Mouse (Mus musculus): ENCODE measurements around the gene Tph2.

Tph2 gene

DNA sequence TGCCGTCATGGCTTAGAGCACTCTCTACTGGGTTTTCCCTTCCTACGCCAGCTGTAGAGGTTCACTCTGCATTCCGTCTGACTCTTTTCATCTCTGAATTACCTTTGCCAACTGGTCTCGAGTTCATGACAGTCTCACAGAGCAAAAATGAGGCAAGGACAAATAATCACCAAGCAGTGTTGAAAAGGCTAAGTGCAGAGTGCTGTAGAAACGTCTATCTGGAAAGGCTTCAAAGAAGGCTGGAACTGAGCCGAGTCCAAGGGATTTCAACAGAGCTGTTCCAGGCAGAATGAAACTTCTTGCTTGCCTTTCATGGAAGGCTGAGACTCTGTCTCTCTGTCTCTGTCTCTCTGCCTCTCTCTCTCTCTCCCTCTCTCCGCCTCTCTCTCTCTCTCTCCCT, 47.8 kb downstream of the Tph2 start:
- no peak for DNase-seq (ENCODE audit: low spot score in 2 of 2)

DNA sequence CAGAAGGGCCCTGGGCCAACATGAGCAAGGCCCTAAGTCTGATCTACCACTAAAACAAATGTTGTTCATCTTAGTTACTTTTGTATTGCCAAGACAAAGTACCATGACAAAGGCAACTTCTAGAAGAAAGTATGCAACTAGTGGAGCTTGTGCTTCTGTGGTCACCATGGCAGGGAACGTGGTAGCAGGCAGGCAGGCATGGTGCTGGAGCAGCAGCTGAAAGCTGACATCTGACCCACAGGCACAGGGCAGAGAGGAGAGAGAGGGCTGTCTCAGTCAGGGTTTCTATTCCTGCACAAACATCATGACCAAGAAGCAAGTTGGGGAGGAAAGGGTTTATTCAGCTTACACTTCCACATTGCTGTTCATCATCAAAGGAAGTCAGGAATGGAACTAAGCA, 56.9 kb downstream of the Tph2 start:
- no peak for DNase-seq (ENCODE audit: low spot score in 2 of 2)

DNA sequence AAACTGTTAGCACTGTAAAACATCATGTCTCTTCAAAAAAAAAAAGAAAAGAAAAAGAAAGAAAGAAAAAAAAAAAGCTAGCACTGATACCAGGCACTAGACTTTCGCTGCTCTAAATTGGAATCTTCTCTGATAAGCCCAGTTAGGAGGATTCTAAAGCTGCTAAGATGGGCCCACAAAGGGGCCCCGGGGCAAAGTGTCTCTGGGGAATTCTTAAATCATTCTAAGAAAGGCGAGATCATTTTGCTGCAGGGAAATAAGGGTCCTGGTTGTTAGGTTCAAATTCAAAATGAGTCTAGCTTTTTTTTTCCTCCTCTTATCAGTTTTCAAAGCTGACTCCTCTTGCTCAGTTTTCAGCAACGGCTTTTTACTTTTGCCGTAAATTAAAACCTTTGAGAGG, 59.3 kb downstream of the Tph2 start:
- DNase-seq (ENCODE audit: low spot score in 2 of 2), result no peak

DNA sequence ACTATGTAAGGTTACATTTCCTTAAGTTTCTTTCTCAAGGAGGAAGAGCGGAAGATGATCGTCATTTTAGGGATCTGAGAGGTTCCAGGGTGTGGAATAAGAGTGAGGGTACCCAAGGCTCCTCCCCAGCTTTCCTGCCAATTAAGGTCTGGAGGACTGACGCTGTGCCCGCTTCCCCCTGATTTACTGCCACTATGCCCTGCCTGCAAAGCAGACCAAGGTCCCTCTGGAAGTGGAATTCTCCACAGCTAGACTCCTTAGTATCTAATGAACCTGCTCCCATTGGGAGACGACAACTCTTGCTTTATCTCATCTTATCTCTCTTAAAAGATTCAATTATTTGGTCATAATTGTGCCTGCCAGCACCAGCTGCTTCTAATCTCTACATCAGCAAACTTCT, 59.8 kb downstream of the Tph2 start:
- no peak for DNase-seq (ENCODE audit: low spot score in 2 of 2)

DNA sequence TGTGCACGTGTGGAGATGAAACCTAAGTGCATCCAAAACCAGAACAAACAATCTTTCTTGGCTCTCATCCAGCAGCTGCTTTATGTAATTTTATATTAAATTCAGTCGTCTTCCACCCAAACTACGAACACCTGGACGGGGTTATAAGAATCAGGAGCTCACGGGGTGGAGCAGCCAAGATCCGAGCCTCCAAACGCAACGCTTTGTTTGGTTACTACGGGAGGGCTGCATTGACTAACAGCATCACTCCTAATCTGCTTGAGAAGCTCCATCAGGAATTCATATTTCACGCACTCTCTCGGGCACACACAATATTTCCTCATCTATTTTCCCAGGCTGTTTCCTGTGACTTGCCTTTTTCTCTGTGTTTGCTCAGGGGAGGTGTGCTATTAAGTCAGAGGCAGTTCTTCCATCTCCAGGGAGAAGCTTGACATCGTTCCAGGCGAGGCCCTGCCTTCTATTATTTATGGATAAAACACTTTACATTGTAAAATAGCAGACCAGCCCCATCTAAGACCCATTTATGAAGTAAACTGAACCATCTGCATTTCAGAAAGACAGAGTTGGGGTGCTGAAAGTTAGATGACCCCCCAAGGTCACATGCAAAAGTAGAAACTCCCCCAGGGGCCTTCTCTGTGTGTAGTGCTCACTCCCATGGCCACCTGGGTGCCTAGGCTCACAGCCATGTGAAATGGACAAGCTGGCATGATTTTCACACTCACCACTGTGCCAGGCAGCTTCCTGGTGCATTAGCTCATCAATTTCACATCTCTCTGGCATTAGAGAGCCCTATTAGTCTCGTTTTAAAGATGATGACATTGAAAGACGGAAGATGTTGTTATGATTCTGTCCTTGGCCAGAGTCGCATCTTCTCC, 76.9 kb downstream of the Tph2 start:
- no peak for DNase-seq (ENCODE audit: low spot score in 2 of 2)

DNA sequence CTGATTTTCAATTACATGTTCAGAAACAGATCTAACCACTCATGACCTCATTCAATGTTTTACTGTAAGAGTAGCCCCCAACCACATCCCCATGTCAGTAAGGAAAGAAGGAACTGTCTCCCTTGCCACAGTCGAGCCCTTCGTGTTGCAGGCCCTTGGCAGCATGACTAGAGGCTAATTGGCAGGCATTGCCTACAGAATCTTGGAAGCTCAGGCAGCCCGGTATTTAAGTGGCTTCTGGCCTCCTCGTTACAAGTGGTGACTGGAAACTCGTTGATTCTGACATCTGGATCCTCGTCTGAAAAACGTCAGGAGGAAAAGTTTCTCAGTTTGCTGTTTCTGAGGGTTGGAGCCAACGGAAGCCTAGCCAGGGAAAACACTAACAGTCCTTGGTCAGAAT, 80.6 kb downstream of the Tph2 start:
- no peak for DNase-seq (ENCODE audit: low spot score in 2 of 2)

DNA sequence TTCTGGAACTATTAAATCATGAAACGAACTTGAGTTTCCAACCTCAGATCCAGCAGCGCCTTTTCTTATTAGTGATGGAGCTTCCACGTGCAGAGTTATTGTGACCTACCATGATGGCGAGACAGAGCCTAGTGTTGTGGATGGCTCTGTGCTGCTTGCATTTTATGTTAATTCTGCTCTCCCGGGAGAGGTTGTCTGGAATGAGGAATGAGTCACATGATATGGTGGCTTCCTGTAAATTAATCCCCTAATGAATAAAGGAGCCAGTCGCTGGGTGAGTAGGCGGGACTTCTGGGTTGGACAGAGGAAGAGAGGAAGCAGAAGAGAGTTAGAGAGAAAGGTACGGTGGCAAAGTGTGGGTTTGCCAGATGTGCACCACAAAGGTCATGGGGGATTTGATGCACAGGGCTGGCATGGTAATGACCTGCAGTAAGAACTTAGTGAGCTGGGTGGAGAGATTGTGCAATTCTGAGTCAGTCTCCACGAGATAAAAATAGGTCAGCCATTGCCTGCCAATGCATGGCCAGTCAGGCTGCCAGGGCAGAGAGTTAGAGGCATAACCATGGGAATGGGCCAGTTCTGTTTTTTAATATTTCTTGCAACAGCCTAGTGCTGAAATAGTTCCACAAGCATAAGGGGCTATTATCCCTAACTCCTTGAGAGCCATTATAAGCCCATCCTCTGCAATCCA, 84.8 kb downstream of the Tph2 start:
- DNase-seq (ENCODE audit: low spot score in 2 of 2), result no peak

DNA sequence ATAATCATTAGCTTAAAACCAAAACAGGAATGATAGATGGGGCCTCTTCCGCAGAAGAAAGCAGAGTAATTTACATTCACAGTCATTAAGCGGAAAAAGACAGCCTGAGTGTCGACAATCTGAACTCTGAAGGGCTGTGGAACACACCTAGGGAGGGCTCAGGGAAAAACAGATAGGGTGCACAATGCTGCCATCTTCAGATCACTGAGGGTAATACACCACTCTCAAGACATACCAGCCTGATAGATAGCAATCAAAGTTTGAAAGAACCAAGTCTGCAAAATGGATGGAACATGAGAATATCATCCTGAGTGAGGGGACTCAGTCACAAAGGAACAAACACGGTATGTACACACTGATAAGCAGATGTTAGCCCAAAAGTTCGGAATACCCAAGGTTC, 87.7 kb downstream of the Tph2 start:
- peak; percentile 10 to 80 for DNase-seq (ENCODE audit: low spot score in 2 of 2)

DNA sequence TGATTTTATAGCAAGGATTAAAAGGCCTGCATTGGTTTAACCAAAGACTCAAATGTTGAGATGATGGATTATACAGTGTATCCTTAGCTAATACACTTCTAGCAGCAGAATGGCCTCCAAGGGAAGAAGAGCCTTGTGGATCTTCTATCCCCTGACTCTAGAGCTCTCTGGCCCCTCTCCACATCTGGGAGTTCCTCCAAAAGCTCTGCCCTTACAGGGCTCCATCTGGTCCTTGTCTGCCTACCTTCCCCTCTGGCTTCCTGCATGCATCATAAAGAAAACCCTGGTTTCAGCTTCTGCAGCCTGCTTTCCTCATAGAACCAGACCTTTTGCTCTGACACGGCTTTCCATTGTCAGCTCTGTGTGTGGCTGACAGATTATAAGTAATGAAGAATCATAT, 88.6 kb downstream of the Tph2 start:
- DNase-seq (ENCODE audit: low spot score in 2 of 2), result no peak

DNA sequence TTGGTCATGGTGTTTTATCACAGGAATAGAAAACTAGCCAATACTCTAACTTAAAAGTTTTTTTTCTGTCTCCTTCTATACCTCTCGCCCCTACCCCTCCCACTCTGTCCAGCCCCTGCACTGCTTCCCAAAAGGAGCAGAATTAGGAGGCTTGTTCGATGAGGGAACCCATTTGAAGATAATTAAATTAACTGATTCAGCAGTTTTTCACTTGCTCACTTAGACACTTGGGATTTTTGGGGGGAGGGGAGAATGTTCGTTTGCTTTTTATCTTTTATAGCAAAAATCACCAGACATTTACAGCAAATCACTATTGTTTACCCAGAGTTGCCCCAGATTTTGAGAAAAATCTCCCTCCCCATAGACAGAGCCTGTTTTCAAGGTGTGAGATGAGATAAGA, 106.6 kb downstream of the Tph2 start:
- no peak for DNase-seq (ENCODE audit: low spot score in 2 of 2)

DNA sequence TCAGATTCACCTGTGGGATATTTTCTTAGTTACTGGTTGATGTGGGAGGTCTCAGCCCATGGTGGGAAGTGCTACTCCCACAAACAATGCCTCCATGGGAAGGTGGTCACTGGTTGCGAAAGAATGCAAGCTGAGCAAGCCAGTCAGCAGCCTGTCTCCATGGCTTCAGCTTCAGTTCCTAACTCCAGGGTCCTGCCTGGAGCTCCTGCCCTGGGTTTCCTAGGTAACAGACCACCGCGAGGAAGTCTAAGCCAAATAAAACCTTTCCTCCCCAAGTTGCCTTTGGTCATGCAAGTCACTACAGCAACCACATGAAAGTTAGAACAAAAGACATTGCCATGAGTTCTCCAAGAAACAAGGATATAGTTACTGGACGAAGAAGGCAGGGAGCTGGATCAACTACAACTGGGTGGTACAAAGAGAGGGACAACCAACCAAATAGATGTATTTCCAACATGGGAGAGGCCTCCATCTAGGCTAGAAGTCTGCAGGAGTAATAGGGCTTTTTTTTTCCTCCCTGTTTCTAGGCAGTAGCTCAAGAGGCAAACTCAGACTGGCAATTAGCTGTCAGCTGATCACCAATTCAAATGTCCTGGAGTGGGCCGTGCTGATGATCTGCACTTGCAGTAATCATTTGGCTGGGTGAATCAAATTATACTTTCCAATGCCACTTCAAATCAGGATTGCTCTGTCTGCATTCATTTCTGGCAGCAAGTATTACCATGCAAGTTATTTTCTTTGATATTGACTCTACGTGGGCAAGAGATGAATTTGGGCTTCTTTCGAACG, 115.5 kb downstream of the Tph2 start:
- no peak for DNase-seq (ENCODE audit: low spot score in 2 of 2)

DNA sequence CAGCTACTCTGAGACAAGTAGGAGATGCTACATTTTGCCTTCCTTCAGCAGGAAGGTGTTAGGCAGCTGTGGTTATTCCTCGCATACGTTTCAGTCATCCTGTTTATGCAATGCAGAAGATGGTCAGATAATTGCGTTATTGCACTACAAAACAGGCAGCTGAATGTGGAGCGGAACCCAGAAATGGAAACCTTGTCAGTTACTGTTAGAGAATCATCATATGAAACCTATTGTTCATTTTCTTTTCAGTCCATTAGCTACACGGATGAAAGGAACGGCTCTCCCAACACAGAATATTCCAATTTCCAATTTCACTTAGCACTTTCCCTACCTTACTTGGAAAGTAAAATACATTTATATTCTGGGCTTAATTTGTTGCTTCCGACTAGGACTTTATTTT, 120.9 kb downstream of the Tph2 start:
- DNase-seq (ENCODE audit: low spot score in 2 of 2), result no peak

DNA sequence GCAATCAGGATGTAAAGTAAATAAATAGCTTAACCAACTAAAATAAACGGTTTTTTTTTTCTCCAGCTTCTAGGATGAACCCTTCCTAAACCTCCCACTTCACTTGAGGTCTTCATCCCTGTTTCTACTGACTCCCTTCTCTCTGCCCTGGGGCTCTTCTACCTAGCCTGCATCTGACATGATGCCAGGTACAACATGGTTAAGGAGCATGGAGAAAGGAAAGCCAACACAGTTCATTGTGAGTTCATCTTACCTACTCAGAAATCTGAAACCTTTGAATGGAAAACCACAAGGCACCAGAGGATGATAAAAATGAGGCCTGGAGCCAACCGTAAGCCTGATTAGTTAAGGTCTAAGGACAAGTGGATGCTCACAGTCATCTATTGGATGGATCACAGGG, 123.3 kb downstream of the Tph2 start:
- no peak for DNase-seq (ENCODE audit: low spot score in 2 of 2)

DNA sequence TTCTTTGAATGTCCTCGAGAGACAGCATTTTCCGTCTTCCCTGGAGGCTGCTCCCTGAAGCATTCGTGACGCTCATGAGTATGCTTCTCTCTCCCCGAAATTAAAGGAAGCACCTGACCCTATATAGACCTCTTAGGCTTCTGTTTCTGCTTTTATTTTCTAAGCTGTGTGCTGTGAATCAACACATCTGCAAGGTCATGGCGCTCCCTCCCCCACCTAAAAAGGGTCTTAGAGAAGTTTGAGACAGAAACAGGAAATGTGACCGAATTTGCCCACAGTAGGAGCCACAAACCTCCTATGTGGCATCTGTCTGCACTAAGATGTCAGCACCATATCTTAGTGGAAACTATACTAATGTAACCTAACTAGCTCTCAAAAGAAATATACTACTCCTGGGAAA, 124.1 kb downstream of the Tph2 start:
- DNase-seq (ENCODE audit: low spot score in 2 of 2), result no peak

DNA sequence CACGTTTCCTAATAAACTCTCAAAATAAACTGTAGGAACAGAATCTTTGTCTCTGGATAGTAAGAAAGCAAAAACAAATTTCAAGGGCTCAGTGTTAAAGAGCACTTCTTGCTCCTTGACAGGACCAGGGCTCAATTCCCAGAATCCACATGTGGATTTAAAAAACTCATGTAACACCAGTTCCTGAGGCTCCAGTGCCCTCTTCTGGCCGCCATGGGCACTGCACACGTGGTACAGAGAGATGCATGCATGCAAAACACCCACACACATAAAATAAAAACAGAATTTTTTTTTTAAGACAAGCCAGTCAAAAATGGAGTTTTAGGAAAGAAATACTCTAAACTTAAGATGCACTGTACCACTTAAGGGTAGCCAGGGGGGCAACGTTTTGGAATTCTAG, 133.2 kb downstream of the Tph2 start:
- DNase-seq (ENCODE audit: low spot score in 2 of 2), result no peak

DNA sequence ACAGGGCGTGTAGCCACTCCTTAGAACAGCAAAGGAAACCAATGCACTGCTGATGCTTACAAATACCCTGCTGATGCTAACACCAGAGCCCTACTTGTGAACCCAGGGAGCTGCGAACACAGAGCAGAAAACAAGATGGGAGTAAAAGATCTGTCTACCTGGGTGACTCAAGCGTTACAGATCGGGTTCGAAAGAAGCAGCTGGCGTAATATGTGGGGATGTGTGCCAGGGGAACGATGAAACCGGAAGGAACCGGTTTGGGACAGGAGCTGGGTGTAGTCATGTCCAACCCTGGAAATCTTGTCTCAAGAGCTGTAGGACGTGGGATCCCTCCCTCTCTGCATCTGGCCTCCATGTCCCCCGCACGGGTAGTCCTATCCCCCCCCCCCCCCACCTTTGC, 134.1 kb downstream of the Tph2 start:
- no peak for DNase-seq (ENCODE audit: low spot score in 2 of 2)

DNA sequence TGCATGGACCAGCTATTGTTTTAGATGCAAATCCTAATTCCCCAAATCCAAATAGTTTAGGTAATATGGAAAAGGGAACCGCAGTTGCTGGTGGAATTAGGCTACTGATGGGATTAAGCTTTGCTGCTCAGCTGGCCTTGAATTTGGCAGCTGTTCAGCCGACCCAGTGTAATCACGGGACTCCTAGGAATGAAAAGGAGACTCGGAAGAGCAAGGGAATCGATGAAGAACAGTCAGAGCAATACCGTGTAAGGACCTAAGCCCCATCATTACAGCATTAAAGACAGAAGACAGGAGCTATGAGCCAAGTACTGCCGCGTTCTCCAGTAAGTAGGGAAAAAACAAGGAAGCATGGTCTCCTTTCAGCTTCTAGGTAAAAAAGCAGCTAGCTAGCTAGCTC, 134.6 kb downstream of the Tph2 start:
- DNase-seq (ENCODE audit: low spot score in 2 of 2), result no peak

DNA sequence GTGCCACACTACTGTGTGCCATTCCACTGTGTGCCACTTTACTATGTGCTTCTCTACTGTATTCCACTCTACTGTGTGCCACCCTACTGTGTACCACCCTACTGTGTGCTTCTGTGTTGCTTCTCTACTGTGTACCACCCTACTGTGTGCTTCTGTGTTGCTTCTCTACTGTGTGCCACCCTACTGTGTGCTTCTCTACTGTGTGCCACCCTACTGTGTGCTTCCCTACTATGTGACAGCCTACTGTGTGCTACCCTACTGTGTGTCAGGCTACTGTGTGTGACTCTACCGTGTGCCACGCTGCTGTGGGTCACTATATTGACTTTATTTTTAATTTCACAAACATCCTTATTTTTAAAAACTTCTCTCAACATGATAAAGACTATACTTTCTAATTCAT, 136.3 kb downstream of the Tph2 start:
- DNase-seq (ENCODE audit: low spot score in 2 of 2), result no peak

DNA sequence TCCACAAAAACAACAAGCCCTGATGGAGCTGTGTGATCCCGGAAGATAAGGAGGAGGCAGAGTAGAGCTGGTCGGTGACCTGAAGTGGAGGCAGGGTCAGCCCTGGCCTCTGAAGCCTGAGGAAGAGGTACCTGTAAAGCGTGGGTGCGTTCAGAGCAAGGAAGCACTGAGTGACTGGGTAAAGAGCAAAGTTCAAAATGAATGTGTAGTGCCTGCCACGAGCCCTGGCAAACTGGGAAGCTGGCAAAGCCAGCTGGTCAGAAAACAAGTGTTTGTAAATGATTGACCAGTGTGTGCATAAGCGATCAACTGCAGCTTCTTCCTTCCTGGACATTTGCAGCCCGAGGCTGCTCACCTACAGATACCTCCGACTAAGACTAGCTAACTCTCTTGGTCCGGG, 149.1 kb downstream of the Tph2 start:
- DNase-seq (ENCODE audit: low spot score in 2 of 2), result no peak

All from left cerebral cortex, adult 9 months (tissue).